Mouse (Mus musculus) liver, embryonic 14.5 days (tissue): ENCODE data around the gene Tnfsf13. TPM values are rescaled to one million over a fixed set of nuclear protein-coding genes. Genes with fewer than 3 reads are reported as not detected.

ENCODE experiments used
- ATAC-seq: fragments of 200-750 bp; cut with Nextera tagmentation; 2 replicates; pipeline ENCODE4 v1.8.0; 2017; ENCODE audit warnings: moderate number of reproducible peaks, mild to moderate bottlenecking, moderate library complexity; ENCODE audit not compliant: insufficient read depth
- DNase-seq, 3 experiments: peaks; one replicate each; pipeline ENCODE4 v3.0.0-alpha.2; 2012 to 2013; ENCODE audit warnings: low read depth in 3 of 3, low spot score in 3 of 3
- H3K27ac ChIP-seq: fragments of 300-500 bp; sonication (generic); 2 replicates; pipeline ENCODE4 v1.5.1; 2014; ENCODE audit warnings: moderate library complexity, mild to moderate bottlenecking, control low read depth, inconsistent platforms
- H3K27me3 ChIP-seq: fragments of 300-500 bp; sonication (generic); 2 replicates; pipeline ENCODE4 v1.6.1; 2014; ENCODE audit warnings: mild to moderate bottlenecking, low read length, moderate library complexity; ENCODE audit not compliant: control insufficient read depth, insufficient read depth
- H3K36me3 ChIP-seq: fragments of 300-500 bp; sonication (generic); replicated peaks from 2 replicates; pipeline ENCODE4 v1.6.1; 2014; ENCODE audit warnings: low read depth; ENCODE audit not compliant: control insufficient read depth, insufficient read depth
- H3K4me1 ChIP-seq, 2 experiments: fragments of 200-500 bp in 1 of 2; fragments of 300-500 bp in 1 of 2; sonication (generic) in 1 of 2; replicated peaks; 2 replicates each; pipeline ENCODE4 v1.6.1; 2012 to 2014; ENCODE audit warnings: antibody characterized with exemption in 1 of 2, inconsistent platforms in 1 of 2, low read length in 1 of 2; ENCODE audit not compliant: control insufficient read depth in 2 of 2, insufficient read depth in 2 of 2
- H3K4me2 ChIP-seq: fragments of 300-500 bp; sonication (generic); 2 replicates; pipeline ENCODE4 v1.6.1; 2014; ENCODE audit warnings: low read depth, mild to moderate bottlenecking, control low read depth, moderate library complexity
- H3K4me3 ChIP-seq, 2 experiments: fragments of 200-500 bp in 1 of 2; fragments of 300-500 bp in 1 of 2; sonication (generic) in 1 of 2; 2 replicates each; pipeline ENCODE4 v1.5.1; 2012 to 2014; ENCODE audit warnings: low read depth in 2 of 2, low read length in 2 of 2, mild to moderate bottlenecking in 2 of 2, control low read depth in 1 of 2, inconsistent platforms in 1 of 2, moderate library complexity in 1 of 2; ENCODE audit not compliant: insufficient read depth in 1 of 2
- H3K9ac ChIP-seq: fragments of 300-500 bp; sonication (generic); replicated peaks from 2 replicates; pipeline ENCODE4 v1.6.1; 2014; ENCODE audit warnings: mild to moderate bottlenecking, control low read depth, moderate library complexity
- H3K9me3 ChIP-seq: fragments of 300-500 bp; sonication (generic); 2 replicates; pipeline ENCODE4 v1.6.1; 2016; ENCODE audit warnings: low read length, mixed read lengths; ENCODE audit not compliant: control insufficient read depth
- CTCF ChIP-seq: IDR thresholded peaks from 2 replicates; pipeline ENCODE4 v1.5.1; 2016; ENCODE audit warnings: antibody characterized with exemption, low read depth, control low read depth
- EP300 ChIP-seq: IDR thresholded peaks from 2 replicates; pipeline ENCODE4 v1.6.1; 2016; ENCODE audit warnings: antibody characterized with exemption, low read depth
- WGBS: fragments of 180-500 bp; shearing (Covaris S2); extraction: QIAGEN DNeasy Blood & Tissue Kit; methylation state at CpG from one replicate; pipeline ENCODE4 v1.1.7; 2014; ENCODE audit not compliant: insufficient replicate concordance; 5-methylcytosine and 5-hydroxymethylcytosine counted together
- microRNA counts: library from miRNA; unstranded; fragments of <30 nt; microRNA quantifications from one replicate; lab custom pipeline; 2016
- microRNA-seq: library from miRNA; unstranded; fragments of <30 nt; microRNA quantifications from one replicate; pipeline ENCODE4, GENCODE M21; 2016
- polyA plus RNA-seq, 2 experiments: library from polyadenylated mRNA; depleted of rRNA in 1 of 2; stranded (reverse) in 1 of 2; unstranded in 1 of 2; fragments of >200 nt; fragmentation: Nextera tagmentation in 1 of 2; extraction: Ambion mirVana in 1 of 2; gene quantifications; 2 replicates each; pipeline versions ENCODE4 v1.2.1 to v1.2.3; 2012 to 2014

Tnfsf13 gene
- polyA plus RNA-seq, 2 experiments = 0.20 to 0.26 TPM

- WGBS = under 1% methylated on average over 40 of the region's 50 CpGs
- H3K27ac ChIP-seq = peak overlapping the region; percentile 79
- H3K9ac ChIP-seq = peak overlapping the region; percentile 92
- DNase-seq (no peak), ATAC-seq (peak; percentile 64)
- TF ChIP-seq CTCF (no peak), EP300 (no peak)
- no peaks in the 10 kb centered on the region for H3K27me3 ChIP-seq
- no peaks in the 10 kb centered on the region for H3K9me3 ChIP-seq
- peaks cover 20 to 21% of the 10 kb centered on the region in 2 experiments for H3K4me1 ChIP-seq
- peak overlapping the region; percentile 91 for H3K4me2 ChIP-seq
- peak overlapping the region; percentile 85 to 97 for H3K4me3 ChIP-seq
- H3K36me3 ChIP-seq = peaks cover 2% of the 10 kb centered on the region; the same call in 1 of the 2 replicates
Measured at GRCm38 (mm10) chr11:69633128-69633866, 52.3 kb downstream of the Tnfsf13 start.

MicroRNAs encoded within 50 kb of the gene (microRNA counts, 519-probe panel; counts per million panel counts)
- microRNA mmu-miR-1934 (lab: Ali Mortazavi, UCI) = 69.9 counts per million
- microRNA mmu-miR-467f (lab: Ali Mortazavi, UCI) = 1,873 counts per million, percentile 2 among the panel's probes with 10 or more counts

Small RNA genes lying within 50 kb of the gene (microRNA-seq; reads per million reads assigned to microRNA genes)
- gene Mir1934 (11.0 reads per million, percentile 22 among the genes with 10 or more reads in this experiment), gene Mir467f (not detected)

Other genes with a start within 250 kb of the Tnfsf13 start
Only the 30 nearest of the 35 such genes appear.
- 0.03 TPM in 2 replicates for gene Dnah2, start 136.7 kb downstream of the Tnfsf13 start, polyA plus RNA-seq (2012; rRNA removed)
- 0.01 TPM in 2 replicates for gene Dnah2, start 136.7 kb downstream of the Tnfsf13 start, polyA plus RNA-seq (2014; fragmentation: Nextera tagmentation; extraction: Ambion mirVana)
- 1.0 TPM in 2 replicates for gene Efnb3, start 125.6 kb downstream of the Tnfsf13 start, polyA plus RNA-seq (2012; rRNA removed)
- 0.13 and 0.14 TPM in 2 replicates for gene Efnb3, start 125.6 kb downstream of the Tnfsf13 start, polyA plus RNA-seq (2014; fragmentation: Nextera tagmentation; extraction: Ambion mirVana)
- gene Wrap53, start 105.5 kb downstream of the Tnfsf13 start, polyA plus RNA-seq (2012; rRNA removed) = 10.8 and 12.7 TPM in 2 replicates
- gene Wrap53, start 105.5 kb downstream of the Tnfsf13 start, polyA plus RNA-seq (2014; fragmentation: Nextera tagmentation; extraction: Ambion mirVana) = 14.8 and 16.1 TPM in 2 replicates
- 68.7 and 76.7 TPM in 2 replicates for gene Trp53, start 105.4 kb downstream of the Tnfsf13 start, polyA plus RNA-seq (2012; rRNA removed)
- gene Trp53, start 105.4 kb downstream of the Tnfsf13 start, polyA plus RNA-seq (2014; fragmentation: Nextera tagmentation; extraction: Ambion mirVana) = 61.2 and 66.4 TPM in 2 replicates
- 20.6 and 25.2 TPM in 2 replicates for gene Atp1b2, start 79.8 kb downstream of the Tnfsf13 start, polyA plus RNA-seq (2012; rRNA removed)
- 21.3 and 29.8 TPM in 2 replicates for gene Atp1b2, start 79.8 kb downstream of the Tnfsf13 start, polyA plus RNA-seq (2014; fragmentation: Nextera tagmentation; extraction: Ambion mirVana)
- 21.4 and 23.5 TPM in 2 replicates for gene Shbg, start 67.9 kb downstream of the Tnfsf13 start, polyA plus RNA-seq (2012; rRNA removed)
- gene Shbg, start 67.9 kb downstream of the Tnfsf13 start, polyA plus RNA-seq (2014; fragmentation: Nextera tagmentation; extraction: Ambion mirVana) = 28.4 and 33.2 TPM in 2 replicates
- 3.7 and 5.1 TPM in 2 replicates for gene Sat2, start 63.8 kb downstream of the Tnfsf13 start, polyA plus RNA-seq (2012; rRNA removed)
- gene Sat2, start 63.8 kb downstream of the Tnfsf13 start, polyA plus RNA-seq (2014; fragmentation: Nextera tagmentation; extraction: Ambion mirVana) = 10.0 and 10.4 TPM in 2 replicates
- 18.4 and 21.7 TPM in 2 replicates for gene Fxr2, start 52.8 kb downstream of the Tnfsf13 start, polyA plus RNA-seq (2012; rRNA removed)
- 5.4 and 7.7 TPM in 2 replicates for gene Fxr2, start 52.8 kb downstream of the Tnfsf13 start, polyA plus RNA-seq (2014; fragmentation: Nextera tagmentation; extraction: Ambion mirVana)
- gene Sox15, start 30.5 kb downstream of the Tnfsf13 start, polyA plus RNA-seq (2012; rRNA removed) = not detected in 2 replicates
- not detected in 2 replicates for gene Sox15, start 30.5 kb downstream of the Tnfsf13 start, polyA plus RNA-seq (2014; fragmentation: Nextera tagmentation; extraction: Ambion mirVana)
- gene Mpdu1, start 23.1 kb downstream of the Tnfsf13 start, polyA plus RNA-seq (2012; rRNA removed) = 40.4 and 60.1 TPM in 2 replicates
- gene Mpdu1, start 23.1 kb downstream of the Tnfsf13 start, polyA plus RNA-seq (2014; fragmentation: Nextera tagmentation; extraction: Ambion mirVana) = 13.8 and 16.0 TPM in 2 replicates
- gene Cd68, start 19.6 kb downstream of the Tnfsf13 start, polyA plus RNA-seq (2012; rRNA removed) = 9.4 and 12.3 TPM in 2 replicates
- 17.7 and 18.9 TPM in 2 replicates for gene Cd68, start 19.6 kb downstream of the Tnfsf13 start, polyA plus RNA-seq (2014; fragmentation: Nextera tagmentation; extraction: Ambion mirVana)
- 312 and 420 TPM in 2 replicates for gene Eif4a1, start 13.4 kb downstream of the Tnfsf13 start, polyA plus RNA-seq (2012; rRNA removed)
- gene Eif4a1, start 13.4 kb downstream of the Tnfsf13 start, polyA plus RNA-seq (2014; fragmentation: Nextera tagmentation; extraction: Ambion mirVana) = 316 TPM in 2 replicates
- gene Senp3, start 3.7 kb downstream of the Tnfsf13 start, polyA plus RNA-seq (2012; rRNA removed) = 37.0 and 45.8 TPM in 2 replicates
- gene Senp3, start 3.7 kb downstream of the Tnfsf13 start, polyA plus RNA-seq (2014; fragmentation: Nextera tagmentation; extraction: Ambion mirVana) = 21.0 and 24.5 TPM in 2 replicates
- 3.7 and 4.3 TPM in 2 replicates for gene Tnfsf12, start 10.1 kb upstream of the Tnfsf13 start, polyA plus RNA-seq (2012; rRNA removed)
- gene Tnfsf12, start 10.1 kb upstream of the Tnfsf13 start, polyA plus RNA-seq (2014; fragmentation: Nextera tagmentation; extraction: Ambion mirVana) = 2.6 and 3.1 TPM in 2 replicates
- gene Tnfsfm13, start 10.3 kb upstream of the Tnfsf13 start, polyA plus RNA-seq (2012; rRNA removed) = 0.53 and 0.80 TPM in 2 replicates
- gene Tnfsfm13, start 10.3 kb upstream of the Tnfsf13 start, polyA plus RNA-seq (2014; fragmentation: Nextera tagmentation; extraction: Ambion mirVana) = 0.70 and 1.7 TPM in 2 replicates
- gene Polr2a, start 72.9 kb upstream of the Tnfsf13 start, polyA plus RNA-seq (2012; rRNA removed) = 14.3 and 16.0 TPM in 2 replicates
- gene Polr2a, start 72.9 kb upstream of the Tnfsf13 start, polyA plus RNA-seq (2014; fragmentation: Nextera tagmentation; extraction: Ambion mirVana) = 19.5 and 22.4 TPM in 2 replicates
- not detected in 2 replicates for gene Slc35g3, start 76.2 kb upstream of the Tnfsf13 start, polyA plus RNA-seq (2012; rRNA removed)
- not detected in 2 replicates for gene Slc35g3, start 76.2 kb upstream of the Tnfsf13 start, polyA plus RNA-seq (2014; fragmentation: Nextera tagmentation; extraction: Ambion mirVana)
- 1.4 and 1.5 TPM in 2 replicates for gene Zbtb4, start 80.1 kb upstream of the Tnfsf13 start, polyA plus RNA-seq (2012; rRNA removed)
- 0.45 and 0.58 TPM in 2 replicates for gene Zbtb4, start 80.1 kb upstream of the Tnfsf13 start, polyA plus RNA-seq (2014; fragmentation: Nextera tagmentation; extraction: Ambion mirVana)
- 0.44 and 0.58 TPM in 2 replicates for gene Chrnb1, start 110.2 kb upstream of the Tnfsf13 start, polyA plus RNA-seq (2012; rRNA removed)
- gene Chrnb1, start 110.2 kb upstream of the Tnfsf13 start, polyA plus RNA-seq (2014; fragmentation: Nextera tagmentation; extraction: Ambion mirVana) = 0.32 and 0.33 TPM in 2 replicates
- gene Fgf11, start 116.1 kb upstream of the Tnfsf13 start, polyA plus RNA-seq (2012; rRNA removed) = 0.41 and 0.42 TPM in 2 replicates
- 0.06 and 0.13 TPM in 2 replicates for gene Fgf11, start 116.1 kb upstream of the Tnfsf13 start, polyA plus RNA-seq (2014; fragmentation: Nextera tagmentation; extraction: Ambion mirVana)
- gene Tmem102, start 119.8 kb upstream of the Tnfsf13 start, polyA plus RNA-seq (2012; rRNA removed) = 0.25 TPM in 2 replicates
- 0.57 and 0.80 TPM in 2 replicates for gene Tmem102, start 119.8 kb upstream of the Tnfsf13 start, polyA plus RNA-seq (2014; fragmentation: Nextera tagmentation; extraction: Ambion mirVana)
- gene Gm39566, start 129.5 kb upstream of the Tnfsf13 start, polyA plus RNA-seq (2012; rRNA removed) = not detected in 2 replicates
- gene Gm39566, start 129.5 kb upstream of the Tnfsf13 start, polyA plus RNA-seq (2014; fragmentation: Nextera tagmentation; extraction: Ambion mirVana) = not detected in 2 replicates
- not detected in 2 replicates for gene Spem2, start 132.7 kb upstream of the Tnfsf13 start, polyA plus RNA-seq (2012; rRNA removed)
- gene Spem2, start 132.7 kb upstream of the Tnfsf13 start, polyA plus RNA-seq (2014; fragmentation: Nextera tagmentation; extraction: Ambion mirVana) = not detected in 2 replicates
- not detected in 2 replicates for gene Spem1, start 136.4 kb upstream of the Tnfsf13 start, polyA plus RNA-seq (2012; rRNA removed)
- gene Spem1, start 136.4 kb upstream of the Tnfsf13 start, polyA plus RNA-seq (2014; fragmentation: Nextera tagmentation; extraction: Ambion mirVana) = not detected in 2 replicates
- 2.0 and 2.2 TPM in 2 replicates for gene Nlgn2, start 152.0 kb upstream of the Tnfsf13 start, polyA plus RNA-seq (2012; rRNA removed)
- 0.48 and 0.76 TPM in 2 replicates for gene Nlgn2, start 152.0 kb upstream of the Tnfsf13 start, polyA plus RNA-seq (2014; fragmentation: Nextera tagmentation; extraction: Ambion mirVana)
- 143 and 197 TPM in 2 replicates for gene Tmem256, start 152.7 kb upstream of the Tnfsf13 start, polyA plus RNA-seq (2012; rRNA removed)
- gene Tmem256, start 152.7 kb upstream of the Tnfsf13 start, polyA plus RNA-seq (2014; fragmentation: Nextera tagmentation; extraction: Ambion mirVana) = 384 and 393 TPM in 2 replicates
- 18.0 and 20.0 TPM in 2 replicates for gene Plscr3, start 160.6 kb upstream of the Tnfsf13 start, polyA plus RNA-seq (2012; rRNA removed)
- 22.8 and 25.0 TPM in 2 replicates for gene Plscr3, start 160.6 kb upstream of the Tnfsf13 start, polyA plus RNA-seq (2014; fragmentation: Nextera tagmentation; extraction: Ambion mirVana)
- gene Tnk1, start 172.9 kb upstream of the Tnfsf13 start, polyA plus RNA-seq (2012; rRNA removed) = 1.2 TPM in 2 replicates
- gene Tnk1, start 172.9 kb upstream of the Tnfsf13 start, polyA plus RNA-seq (2014; fragmentation: Nextera tagmentation; extraction: Ambion mirVana) = 0.43 and 0.80 TPM in 2 replicates
- not detected in 2 replicates for gene Tmem95, start 192.2 kb upstream of the Tnfsf13 start, polyA plus RNA-seq (2012; rRNA removed)
- not detected in 2 replicates for gene Tmem95, start 192.2 kb upstream of the Tnfsf13 start, polyA plus RNA-seq (2014; fragmentation: Nextera tagmentation; extraction: Ambion mirVana)
- gene Kctd11, start 195.6 kb upstream of the Tnfsf13 start, polyA plus RNA-seq (2012; rRNA removed) = 0.93 TPM in 2 replicates
- gene Kctd11, start 195.6 kb upstream of the Tnfsf13 start, polyA plus RNA-seq (2014; fragmentation: Nextera tagmentation; extraction: Ambion mirVana) = 0.53 and 1.00 TPM in 2 replicates